Mouse (Mus musculus) liver, embryonic 14.5 days (tissue): ENCODE results near the gene Wwp2.

Experiments
- CTCF ChIP-seq: IDR thresholded peaks from 2 replicates; pipeline ENCODE4 v1.5.1; 2016; ENCODE audit warnings: antibody characterized with exemption, low read depth, control low read depth
- EP300 ChIP-seq: IDR thresholded peaks from 2 replicates; pipeline ENCODE4 v1.6.1; 2016; ENCODE audit warnings: antibody characterized with exemption, low read depth

GRCm38 (mm10) chr8:107510204-107510603 lies 74.0 kb downstream of the Wwp2 start:
- TF ChIP-seq CTCF, result no peak
- TF ChIP-seq EP300, result no peak
